Mouse (Mus musculus) megakaryocyte, adult 5-6 weeks (primary cell): ENCODE measurements around the gene Ttc39b. TPM values are rescaled to one million over a fixed set of nuclear protein-coding genes. Genes with fewer than 3 reads are reported as not detected.

Experiments
- ATAC-seq: 2 replicates; pipeline ENCODE4 v1.8.0; 2016; ENCODE audit warnings: mild to moderate bottlenecking, inconsistent platforms; ENCODE audit not compliant: poor library complexity, severe bottlenecking
- total RNA-seq, 2 experiments: library from RNA; stranded (forward) in 1 of 2; stranded (reverse) in 1 of 2; fragments of 153-499, 151-499 nt in 1 of 2; fragments of 221-1000, 200-1000 nt in 1 of 2; gene quantifications; 2 replicates each; pipeline versions ENCODE4 v1.2.3 to v1.2.4; 2015 to 2017

Gene Ttc39b
- total RNA-seq (2015) = 4.4 and 5.3 TPM in 2 replicates
- total RNA-seq (2017) = 4.9 and 5.0 TPM in 2 replicates

DNA sequence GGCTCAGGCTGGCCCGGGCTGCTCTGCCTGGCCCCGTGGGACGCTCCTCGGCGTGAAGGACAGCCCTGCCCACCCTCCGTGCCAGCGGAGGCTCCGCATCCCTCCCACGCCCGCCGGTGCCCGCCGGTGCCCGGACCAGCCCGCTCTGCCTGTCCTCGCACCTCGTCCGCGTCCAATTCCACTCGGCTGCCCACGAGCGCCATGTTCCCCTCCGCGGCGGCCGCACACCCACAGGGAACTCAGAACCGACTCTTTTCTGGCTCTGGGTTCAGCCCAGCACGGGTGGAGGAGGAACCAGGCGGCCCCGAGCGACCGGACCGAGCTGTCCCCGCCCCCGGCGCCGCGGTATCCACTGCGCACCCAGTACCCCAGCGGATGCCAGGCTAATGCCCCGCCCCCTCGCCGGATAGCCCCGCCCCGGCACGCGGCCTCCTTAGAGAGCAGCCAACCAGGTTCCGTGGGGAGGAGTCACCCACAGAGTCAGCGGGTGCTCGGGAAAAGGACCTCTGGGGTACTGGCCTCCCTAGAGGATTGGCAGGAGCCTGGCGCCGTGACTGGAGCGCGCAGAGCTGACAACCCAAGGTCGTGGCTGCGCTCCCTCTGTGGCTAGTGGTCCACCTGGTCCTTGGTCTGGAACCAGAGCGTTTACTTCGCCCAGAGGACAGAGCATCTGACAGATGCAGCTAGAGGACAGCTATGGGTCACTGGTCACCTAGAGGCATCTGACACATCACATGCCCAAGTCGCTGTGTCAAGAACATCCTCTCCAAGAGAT is at the start of gene Ttc39b:
Ttc39b (minus strand) TSS at position 346 of the 775 bp plus-strand sequence.
- ATAC-seq = peak; percentile 87

DNA sequence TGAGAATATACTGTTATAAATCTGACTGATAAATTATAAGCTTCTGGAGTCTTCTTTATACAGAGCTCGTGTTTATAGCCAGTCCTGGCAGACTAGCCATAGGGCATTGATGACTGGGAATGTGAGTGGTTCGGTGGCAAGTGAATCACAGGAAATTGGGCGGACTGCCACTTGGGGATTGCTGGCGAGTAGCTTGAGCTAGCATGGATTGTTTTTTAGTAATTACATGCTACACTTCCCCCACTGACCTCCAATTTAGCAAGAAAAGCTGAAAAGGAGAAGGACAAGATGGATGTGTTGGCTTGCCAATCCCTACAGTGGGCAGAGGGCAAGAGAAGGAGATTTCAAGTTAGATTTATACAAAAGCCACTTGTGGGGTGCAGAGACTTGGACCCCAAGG is 49.3 kb upstream of the Ttc39b start:
- no peak for ATAC-seq

DNA sequence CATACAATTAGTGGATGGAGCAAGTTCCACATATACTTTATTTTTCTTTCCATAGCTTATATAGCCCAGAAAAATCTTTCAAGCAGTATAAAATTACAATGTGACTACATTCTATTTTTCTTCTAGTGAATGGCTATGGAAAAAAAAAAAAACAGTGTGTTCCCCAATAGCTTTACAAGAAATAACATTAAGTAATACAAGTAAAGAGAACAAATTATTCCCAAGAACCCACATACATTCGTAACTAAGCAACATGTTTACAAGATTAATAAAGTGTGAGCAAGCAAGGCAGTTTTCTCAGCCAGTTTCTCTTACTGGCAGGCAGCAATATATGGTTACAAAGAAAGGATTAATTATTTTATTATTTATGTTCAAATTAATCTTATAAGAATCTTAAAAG is 33.7 kb upstream of the Ttc39b start:
- no peak for ATAC-seq

DNA sequence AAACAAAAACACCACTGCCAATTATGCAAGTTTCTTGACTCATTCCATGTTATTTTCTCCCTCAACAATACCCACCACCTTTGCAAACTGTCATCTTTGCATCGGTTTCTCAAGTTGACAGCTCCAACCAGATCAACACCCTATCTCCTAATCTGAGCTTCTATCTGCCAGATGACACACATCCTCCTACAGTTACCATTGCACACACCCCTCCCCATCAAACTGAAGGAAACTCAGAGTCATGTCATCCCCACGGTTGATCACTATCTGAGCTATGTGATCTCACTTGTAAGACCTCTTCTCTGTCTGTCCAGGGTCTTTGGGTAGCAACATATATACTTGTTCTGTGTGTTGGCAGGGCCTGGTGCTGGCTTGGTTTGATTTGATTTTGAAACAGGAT is 30.7 kb upstream of the Ttc39b start:
- ATAC-seq = peak; percentile 82

DNA sequence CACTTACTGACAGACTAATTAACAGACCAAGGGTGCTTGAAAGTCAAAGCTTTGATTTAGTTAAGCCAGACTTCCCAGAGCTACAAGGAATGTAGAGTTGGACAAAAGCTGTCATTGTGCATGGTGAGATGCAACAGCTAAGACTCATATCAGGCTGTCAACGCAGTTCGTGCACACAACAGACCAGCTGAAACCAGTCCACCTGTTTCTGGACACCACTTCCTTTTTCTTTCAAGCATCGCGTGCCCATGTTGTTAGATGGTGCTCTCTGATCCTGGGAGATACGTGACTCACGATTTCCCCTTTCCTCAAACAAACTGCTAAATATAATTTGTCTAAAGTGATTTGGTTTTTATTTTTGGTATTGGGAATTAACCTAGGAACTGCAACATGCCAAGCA is 29.9 kb upstream of the Ttc39b start:
- ATAC-seq = peak; percentile 67

DNA sequence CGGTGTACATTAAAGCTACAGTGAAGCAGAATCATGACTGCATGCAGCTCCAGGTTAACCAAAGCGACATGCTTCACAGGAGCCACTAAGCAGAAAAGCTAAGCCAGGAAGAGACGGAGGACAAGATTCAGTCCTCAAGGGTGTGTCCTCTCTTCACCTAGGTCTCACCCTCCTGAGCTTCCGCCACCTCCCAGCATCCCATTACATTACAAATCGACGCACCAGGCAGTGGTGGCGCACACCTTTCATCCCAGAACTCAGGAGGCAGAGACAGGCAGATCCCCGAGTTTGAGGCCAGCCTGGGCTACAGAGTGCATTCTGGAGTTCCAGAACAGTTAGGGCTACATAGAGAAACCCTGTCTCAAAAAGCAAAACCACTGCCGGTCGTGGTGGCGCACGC is 29.2 kb upstream of the Ttc39b start:
- no peak for ATAC-seq

DNA sequence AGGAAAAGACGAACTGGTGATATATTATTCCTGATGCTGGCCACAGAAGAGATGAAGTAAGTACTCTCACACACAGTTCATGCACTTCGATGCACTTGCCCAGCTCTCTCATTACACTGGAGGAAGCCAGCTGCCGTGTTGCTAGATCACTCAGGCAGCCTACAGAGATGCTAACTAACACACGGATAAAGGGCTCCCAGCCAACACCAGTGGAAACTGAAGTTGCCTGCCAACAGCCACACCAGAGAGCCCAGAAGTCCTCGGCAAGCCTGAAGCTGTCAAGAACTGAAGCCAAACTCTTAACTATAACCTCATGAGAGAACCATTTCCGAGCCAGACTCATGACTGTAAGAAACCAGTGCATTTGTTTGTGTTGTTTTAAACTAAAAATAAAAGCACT is 26.7 kb upstream of the Ttc39b start:
- no peak for ATAC-seq

DNA sequence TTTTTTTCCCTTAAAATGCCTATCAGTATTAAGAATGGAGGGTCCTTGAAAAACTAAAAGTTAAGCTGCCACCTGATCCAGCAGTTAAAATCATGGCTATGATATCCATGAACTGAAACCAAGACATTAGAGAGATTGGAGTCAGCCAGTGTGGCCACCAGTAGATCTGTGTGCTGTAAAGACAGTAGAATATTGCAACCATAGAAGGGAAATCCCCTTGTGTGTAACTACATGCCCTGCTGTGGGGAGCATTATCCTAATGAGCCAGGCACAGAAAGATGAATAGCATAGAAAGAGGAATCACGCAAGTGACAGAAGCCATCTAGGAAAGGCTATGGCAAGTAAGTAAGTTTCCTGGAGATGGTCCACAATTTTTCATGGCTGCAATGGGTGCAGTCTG is 24.9 kb upstream of the Ttc39b start:
- no peak for ATAC-seq

DNA sequence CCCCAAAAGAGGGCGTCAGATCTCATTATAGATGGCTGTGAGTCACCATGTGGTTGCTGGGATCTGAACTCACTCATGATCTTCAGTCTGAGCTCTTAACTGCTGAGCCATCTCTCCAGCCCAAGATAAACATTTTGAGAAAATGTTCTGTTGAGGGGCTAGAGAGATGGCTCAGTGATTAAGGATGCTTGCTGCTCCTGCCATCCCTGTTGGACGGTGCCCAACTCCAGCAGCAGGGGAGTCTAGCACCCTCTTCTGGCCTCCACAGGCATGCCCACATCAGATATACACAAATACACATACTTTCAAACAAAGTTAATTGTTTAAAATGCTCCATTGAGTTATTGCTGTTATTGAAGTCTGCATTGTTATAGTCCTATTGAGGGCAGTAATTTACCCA is 19.8 kb upstream of the Ttc39b start:
- ATAC-seq = 0 out of 2 replicates have a peak, but pooled peaks have one; percentile 38

DNA sequence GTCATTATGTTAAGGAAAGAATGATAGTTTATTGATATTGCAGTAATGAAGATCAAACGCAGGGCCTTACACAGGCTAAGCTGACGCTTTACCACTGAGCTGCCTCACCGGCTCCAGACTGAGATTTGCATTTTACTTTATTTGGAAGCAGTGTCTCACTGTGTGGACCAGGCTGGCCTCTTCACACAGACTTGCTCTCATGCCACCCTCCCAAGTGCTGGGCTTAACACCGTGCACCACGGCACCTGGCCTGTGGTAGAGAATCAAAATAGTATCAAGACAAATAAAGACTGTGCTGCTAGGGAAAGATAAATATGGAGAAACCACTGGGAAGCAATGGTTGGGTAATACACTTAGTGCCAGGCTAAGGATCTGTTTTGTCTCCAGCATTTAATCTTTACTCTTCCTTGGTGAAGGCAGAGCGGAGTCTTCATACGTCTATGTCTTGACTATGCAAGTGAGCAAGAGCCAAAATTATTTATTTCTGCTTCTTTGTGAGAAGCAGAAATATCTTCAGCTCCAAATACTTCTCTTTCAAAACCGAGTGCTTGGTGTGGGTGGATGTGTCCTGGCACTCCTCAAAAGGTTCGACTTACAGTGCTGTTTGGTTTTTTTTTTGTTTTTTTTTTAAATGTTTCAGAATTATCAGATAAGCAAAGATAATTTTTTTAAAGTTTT is 19.2 kb upstream of the Ttc39b start:
- no peak for ATAC-seq

DNA sequence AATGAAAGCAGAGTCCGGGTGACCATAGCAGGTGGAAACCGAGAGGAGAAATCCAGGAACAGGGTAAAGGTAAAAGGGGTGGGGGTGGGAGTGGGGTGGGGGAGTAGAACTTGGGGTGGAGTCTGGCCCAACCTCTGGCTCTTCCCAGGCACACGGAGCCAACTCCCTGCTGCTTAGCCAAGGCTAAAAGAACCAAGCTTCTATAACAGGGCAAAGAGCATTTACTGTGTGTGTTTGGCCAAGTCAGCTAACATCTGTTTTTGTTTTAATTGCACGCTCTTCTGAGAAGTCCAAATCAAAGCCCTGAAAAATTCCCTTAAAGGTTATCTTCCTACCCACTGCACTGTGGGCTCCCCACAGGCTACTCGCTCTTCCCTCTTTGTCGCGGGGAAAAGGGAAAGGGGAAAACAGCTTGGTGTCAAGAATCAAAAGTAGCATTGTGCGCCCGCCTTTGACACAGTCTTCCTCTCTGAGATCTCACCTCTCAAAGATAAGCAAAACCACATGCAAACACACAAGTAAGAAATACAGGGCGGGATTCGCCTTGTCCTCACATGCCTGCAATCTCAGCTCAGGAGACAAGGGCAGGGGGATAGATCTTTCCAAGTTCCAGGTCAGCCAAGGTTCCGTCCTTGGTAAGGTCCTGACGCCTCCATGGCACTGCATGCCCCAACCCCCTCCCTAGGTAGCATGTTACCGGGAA is 18.4 kb upstream of the Ttc39b start:
- no peak for ATAC-seq

DNA sequence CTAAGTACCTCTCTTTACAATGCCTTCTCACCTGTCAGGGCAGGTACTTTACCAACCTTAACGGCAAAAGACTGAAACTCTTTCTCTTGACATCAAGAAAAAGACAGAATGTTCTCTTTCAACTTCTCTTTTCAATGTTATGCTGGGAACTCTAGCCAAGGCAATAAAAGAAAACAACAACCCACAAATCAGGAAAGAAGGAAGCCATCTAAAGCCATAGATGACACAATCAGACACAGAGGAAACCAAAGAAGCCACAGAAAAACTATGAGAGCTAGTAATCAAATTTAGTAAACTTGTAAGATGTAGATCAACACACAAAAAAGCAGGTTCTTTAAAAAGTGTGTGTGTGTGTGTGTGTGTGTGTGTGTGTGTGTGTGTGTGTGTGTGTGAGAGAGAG is 15.3 kb upstream of the Ttc39b start:
- ATAC-seq = no peak

DNA sequence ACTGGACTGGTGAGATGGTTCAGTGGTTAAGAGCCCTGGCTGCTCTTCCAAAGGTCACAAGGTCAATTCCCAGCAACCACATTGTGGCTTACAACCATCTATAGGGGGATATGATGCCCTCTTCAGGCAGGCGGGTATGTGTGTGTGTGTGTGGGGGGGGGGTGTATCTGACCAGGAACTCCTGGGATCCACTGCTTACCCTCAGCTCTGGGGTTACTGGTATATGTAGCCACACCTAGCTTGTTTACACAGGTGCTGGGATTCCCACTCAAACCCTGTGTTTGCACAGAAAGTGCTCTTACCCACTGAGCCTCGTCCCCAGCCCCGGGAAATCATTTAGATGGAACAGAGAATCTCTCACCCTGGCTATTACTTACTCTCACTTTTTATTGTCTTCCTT is 13.7 kb upstream of the Ttc39b start:
- no peak for ATAC-seq

DNA sequence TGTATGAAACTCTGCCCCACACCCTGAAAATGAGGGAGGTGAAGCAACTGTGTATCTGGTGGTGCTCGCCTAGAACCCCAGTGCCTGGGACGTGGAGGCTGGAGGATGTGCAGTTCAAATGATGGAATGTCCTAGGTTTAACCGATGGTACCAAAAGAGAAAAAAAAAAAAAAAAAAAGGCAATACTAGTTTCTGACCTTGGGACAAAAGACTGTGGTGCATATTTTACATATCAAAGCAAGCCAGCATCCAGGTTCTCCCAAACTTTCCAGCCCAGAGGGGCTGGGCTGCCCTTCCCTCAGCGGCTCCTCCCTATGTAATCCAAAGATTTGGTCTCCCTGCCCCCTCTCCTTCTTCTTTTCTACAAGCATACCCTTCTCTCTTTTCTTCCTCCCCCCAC is 6.3 kb upstream of the Ttc39b start:
- ATAC-seq = no peak

DNA sequence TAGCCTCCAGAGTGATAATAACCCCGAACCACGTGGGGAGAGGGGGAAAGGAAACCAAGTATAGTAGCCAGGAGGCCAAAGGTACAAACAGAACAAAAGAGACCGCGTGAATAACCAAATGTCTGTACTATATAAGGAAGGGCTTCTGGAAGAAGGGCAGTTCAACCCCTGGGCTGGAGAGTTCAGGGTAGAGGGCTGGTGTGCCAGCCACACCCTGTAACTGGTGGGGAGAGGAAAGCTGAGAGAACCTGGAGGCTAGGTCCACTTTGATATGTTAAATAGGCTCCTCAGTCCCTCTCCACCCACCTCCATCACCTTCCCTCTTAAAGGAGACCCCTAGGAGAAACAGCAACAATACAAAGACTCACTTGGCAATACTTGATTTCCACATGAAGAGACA is 5.6 kb upstream of the Ttc39b start:
- no peak for ATAC-seq

DNA sequence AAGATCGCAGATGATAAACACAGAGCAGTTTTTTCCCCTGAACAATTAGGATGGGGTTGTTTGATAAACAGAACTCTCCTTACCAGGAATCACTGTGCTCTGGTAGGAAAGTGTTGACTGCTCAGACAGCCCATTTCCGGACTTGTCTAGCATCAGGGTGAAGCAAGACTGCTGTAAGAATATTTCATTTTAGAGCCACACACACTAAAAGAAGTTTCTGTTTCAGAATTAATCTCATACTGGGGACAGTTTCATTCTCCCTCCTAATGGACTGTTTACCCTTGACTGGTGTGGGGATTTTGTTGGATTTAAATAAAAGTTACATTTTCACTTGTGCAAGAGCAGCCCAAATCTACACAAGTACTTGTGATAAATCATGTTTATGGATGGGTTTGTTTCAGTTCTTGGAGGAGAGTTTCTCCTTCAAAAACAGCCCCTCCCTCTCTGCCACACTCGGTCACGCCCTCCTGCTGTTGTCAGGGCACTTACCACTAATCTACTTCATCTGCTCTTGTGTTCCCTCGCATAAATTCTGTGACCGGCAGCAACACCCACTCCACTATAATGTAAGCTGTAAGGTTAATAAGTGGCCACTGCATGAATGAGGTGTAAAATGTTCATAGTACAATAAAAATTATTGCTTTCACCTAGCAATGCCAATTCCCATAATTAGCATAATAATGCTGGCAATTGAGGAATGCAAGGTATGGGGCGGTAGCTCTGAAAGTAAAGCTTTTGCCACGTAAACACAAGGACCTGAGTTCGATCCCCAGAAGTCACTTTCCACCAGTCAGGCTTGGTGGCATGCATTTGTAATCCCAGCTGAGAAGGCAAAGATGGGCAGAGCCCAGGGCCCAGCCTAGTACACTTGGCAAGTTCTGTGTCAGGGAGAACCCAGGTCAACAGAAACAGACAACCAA is 4.2 kb upstream of the Ttc39b start:
- no peak for ATAC-seq

DNA sequence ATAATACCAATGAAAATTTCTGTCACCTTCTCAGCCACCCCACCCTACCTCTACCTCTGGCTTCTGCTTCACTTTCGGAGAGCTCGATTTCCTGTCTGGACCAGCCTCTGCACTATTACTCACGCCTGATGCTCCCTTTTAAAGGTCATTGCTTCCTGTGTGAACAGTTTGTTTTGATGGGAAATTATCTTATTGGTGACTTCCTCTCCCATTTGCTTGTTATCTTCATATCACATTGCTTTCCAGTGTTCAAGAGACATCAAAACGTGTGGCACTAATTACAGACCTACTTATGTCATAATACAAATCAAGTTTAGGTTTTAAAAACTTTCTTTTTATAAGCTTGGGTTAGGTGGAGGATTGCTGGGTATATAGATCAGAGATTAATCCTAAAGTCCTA is 3.5 kb upstream of the Ttc39b start:
- ATAC-seq = 0 out of 2 replicates have a peak, but pooled peaks have one; percentile 3

DNA sequence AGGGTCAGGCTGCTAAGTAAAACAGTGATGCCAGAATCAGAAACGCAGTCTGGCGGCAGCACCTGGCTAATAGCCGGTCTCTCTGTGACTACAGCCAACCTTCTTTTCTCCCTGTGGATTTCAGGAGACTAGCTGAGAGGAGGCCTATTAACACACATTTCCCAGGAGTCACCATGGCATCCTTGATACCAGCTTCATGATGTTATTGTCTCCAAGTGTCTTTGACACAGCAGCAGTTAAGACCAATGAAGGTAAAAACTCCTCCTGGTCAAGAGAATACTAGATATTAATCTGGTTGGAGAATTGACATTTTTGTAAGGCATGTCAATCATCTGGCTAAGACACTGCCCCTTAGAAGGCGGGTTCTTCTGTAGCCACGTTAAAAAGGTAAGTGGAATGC is 1.3 kb upstream of the Ttc39b start:
- no peak for ATAC-seq

DNA sequence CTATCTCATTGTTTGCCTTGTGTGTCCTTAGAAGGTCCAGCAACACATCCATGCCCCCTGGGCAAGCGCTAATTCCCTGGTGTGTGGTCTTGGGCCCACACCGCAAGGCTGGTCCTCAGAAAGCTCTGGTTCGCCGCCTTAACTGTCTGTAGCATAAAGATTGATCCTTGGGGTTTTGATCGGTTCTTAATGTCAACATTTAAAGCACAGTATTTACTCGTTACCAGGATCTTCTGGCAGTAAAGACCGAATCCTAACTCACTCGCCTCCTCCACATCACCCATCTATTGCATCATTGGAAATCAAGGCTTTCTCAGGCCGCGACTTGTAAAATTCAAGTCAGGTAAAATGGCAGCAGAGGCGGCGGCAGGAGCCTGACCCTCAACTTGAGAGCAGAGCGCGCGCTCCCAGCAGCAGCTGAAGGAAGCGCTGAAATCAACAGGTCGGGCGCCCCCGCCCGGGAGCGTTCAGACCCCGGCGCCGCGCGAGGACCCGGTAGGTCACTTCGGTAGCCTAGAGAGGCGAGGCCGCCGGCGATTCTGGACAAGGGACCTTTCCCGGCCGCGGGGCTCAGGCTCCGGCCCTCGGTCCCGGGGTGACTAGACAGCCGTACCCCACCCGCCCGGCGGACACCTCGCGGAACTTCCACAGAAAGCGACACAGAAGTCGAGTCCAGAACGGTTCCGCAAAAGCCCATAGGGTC is 703 bp downstream of the Ttc39b start:
- peak; percentile 38 for ATAC-seq

DNA sequence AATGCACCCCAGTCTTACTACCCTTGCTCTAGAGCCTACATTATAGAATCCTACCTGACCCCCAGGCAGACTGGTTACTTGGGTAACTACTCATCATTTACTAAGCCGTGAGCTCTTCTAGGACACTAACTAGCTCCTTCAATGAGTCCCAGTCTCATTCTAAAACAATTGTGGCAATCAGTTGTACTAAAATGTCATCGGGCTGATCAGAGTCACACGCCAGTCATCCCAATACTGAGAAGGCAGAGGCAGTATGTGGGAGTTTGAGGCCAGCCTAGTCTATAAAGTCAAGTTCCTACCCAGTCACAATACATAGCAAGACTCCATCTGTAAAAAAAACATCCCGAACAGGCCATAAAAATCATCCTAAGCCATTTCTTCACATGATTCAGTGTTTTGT is 4.3 kb downstream of the Ttc39b start:
- ATAC-seq = no peak
